8 mouse cellular contexts compared by ENCODE assay signal in the genomic region with DNA sequence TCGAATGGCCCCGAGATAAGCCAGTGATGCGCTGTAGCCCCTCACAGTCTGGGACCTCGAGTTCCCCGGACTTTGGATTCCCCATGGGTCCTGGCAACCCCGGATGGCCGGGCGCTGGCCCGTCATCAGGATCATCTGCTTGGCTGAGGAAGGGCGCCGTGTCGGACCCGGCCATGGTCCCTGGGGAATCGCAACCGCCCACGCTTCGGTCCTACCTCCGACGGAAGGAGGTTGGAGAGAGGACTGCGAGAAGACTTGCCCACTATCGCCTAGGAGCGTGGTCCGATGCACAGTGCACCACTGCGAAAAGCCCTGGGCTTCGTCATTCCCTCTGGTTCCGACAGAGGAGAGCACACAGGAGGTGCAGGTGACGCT. TPM values are rescaled to one million over a fixed set of nuclear protein-coding genes. Genes with fewer than 3 reads are reported as not detected.
DNase-seq lines count a peak whose midpoint lies in the region; ATAC-seq and TF ChIP-seq lines count a peak whose summit lies in the region.

No protein-coding gene starts in this region.

- H3K9me3 ChIP-seq in hindbrain, embryonic 11.5 days (ENCODE audit: control insufficient read depth, low read length), result no peaks in the 10 kb centered on the region
- no peaks in the 10 kb centered on the region for H3K9me3 ChIP-seq in liver, postnatal 0 days (ENCODE audit: low read length)

- H3K27me3 ChIP-seq in cerebellum, adult 2 months (ENCODE audit: control insufficient read depth, insufficient read depth, low read length), result no peaks in the 10 kb centered on the region
- H3K27me3 ChIP-seq in hindbrain, embryonic 11.5 days (ENCODE audit: control insufficient read depth, insufficient read depth, low read length), result no peaks in the 10 kb centered on the region
- H3K27me3 ChIP-seq in liver, postnatal 0 days (ENCODE audit: insufficient read depth, low read length), result no peaks in the 10 kb centered on the region

- no peak for TF ChIP-seq POLR2A in cerebellum, adult 2 months (IDR thresholded peaks at IDR 0.05; ENCODE audit: borderline replicate concordance, insufficient read depth, low read length)

- TF ChIP-seq EP300 in liver, postnatal 0 days (IDR thresholded peaks at IDR 0.05; ENCODE audit: low read depth), result no peak

- peak overlapping the region; percentile 98 for H3K4me3 ChIP-seq in cerebellum, adult 2 months (replicated peaks; ENCODE audit: insufficient read depth, low read depth, low read length)
- H3K4me3 ChIP-seq in hindbrain, embryonic 11.5 days (ENCODE audit: low read depth, low read length), result peak overlapping the region; percentile 89
- H3K4me3 ChIP-seq in liver, postnatal 0 days (ENCODE audit: low read depth, low read length), result peak overlapping the region; percentile 66

- peak overlapping the region; percentile 95 for H3K4me2 ChIP-seq in hindbrain, embryonic 11.5 days (replicated peaks; ENCODE audit: low read depth, low read length)
- H3K4me2 ChIP-seq in liver, postnatal 0 days (ENCODE audit: low read depth, low read length), result peak overlapping the region; percentile 99

- peak overlapping the region; percentile 91 for H3K9ac ChIP-seq in hindbrain, embryonic 11.5 days (ENCODE audit: low read depth, low read length)
- H3K9ac ChIP-seq in liver, postnatal 0 days (replicated peaks), result peak overlapping the region; percentile 76

- peak; percentile 75 for ATAC-seq in hindbrain, embryonic 11.5 days (ENCODE audit: low FRiP score)
- ATAC-seq in liver, postnatal 0 days, result peak; percentile 44
- no peak; the same call in 1 of the 2 replicates for ATAC-seq in granulocyte monocyte progenitor cell, adult 5-6 weeks (replicated peaks; ENCODE audit: poor library complexity, severe bottlenecking)

- peaks cover 4% of the 10 kb centered on the region; the same call in 1 of the 2 replicates for H3K4me1 ChIP-seq in cerebellum, adult 2 months (ENCODE audit: control insufficient read depth, insufficient read depth, low read length)
- H3K4me1 ChIP-seq in hindbrain, embryonic 11.5 days (replicated peaks; ENCODE audit: control insufficient read depth, insufficient read depth, low read length), result peaks cover 7% of the 10 kb centered on the region
- H3K4me1 ChIP-seq in liver, postnatal 0 days (ENCODE audit: insufficient read depth), result peaks cover 21% of the 10 kb centered on the region

- TF ChIP-seq CTCF in cerebellum, adult 2 months (IDR thresholded peaks at IDR 0.05; ENCODE audit: borderline replicate concordance, insufficient read depth, low read depth, low read length), result no peak
- no peak for TF ChIP-seq CTCF in liver, postnatal 0 days (IDR thresholded peaks at IDR 0.05; ENCODE audit: low read depth)

- peak overlapping the region; percentile 37; the same call in 1 of the 2 replicates for H3K27ac ChIP-seq in cerebellum, adult 2 months (ENCODE audit: insufficient read depth, low read length)
- H3K27ac ChIP-seq in hindbrain, embryonic 11.5 days (ENCODE audit: low read depth, low read length), result no peak overlapping the region
- peak overlapping the region; percentile 49 for H3K27ac ChIP-seq in liver, postnatal 0 days (ENCODE audit: low read depth)

- no peaks in the 10 kb centered on the region for H3K36me3 ChIP-seq in hindbrain, embryonic 11.5 days (ENCODE audit: control insufficient read depth, insufficient read depth, low read length)
- H3K36me3 ChIP-seq in liver, postnatal 0 days (replicated peaks; ENCODE audit: insufficient read depth, low read length), result peaks cover 15% of the 10 kb centered on the region

- WGBS in cerebellum, adult 2 months, result 1% methylated on average over 27 of the region's 27 CpGs
- under 1% methylated on average over 27 of the region's 27 CpGs for WGBS in hindbrain, embryonic 11.5 days
- WGBS in liver, postnatal 0 days (ENCODE audit: insufficient replicate concordance), result 2% methylated on average over 27 of the region's 27 CpGs

- no peak for DNase-seq in cerebellum, adult 2 months
- no peak for DNase-seq in cerebellum, adult 8-10 months
- peak; percentile 28 for DNase-seq in right cerebral cortex, postnatal 14 days
- DNase-seq in right cerebral cortex, adult 2 months (ENCODE audit: low spot score in 2 of 2), result no peak
- no peak for DNase-seq in hindbrain, embryonic 11.5 days (ENCODE audit: low spot score)
- DNase-seq in liver, postnatal 0 days, result no peak
- DNase-seq in urinary bladder, postnatal 4 days (ENCODE audit: low spot score in 2 of 2), result no peak

RNA-seq across cellular contexts. Expression of gene Spns1, which starts 0.4 kb away (rescaled TPM):
- polyA plus RNA-seq in cerebellum, adult 2 months (2012; rRNA removed), result 206 and 218 TPM in 2 replicates
- 36.0 and 39.3 TPM in 2 replicates for polyA plus RNA-seq in hindbrain, embryonic 11.5 days (2014; fragmentation: Nextera tagmentation; extraction: Ambion mirVana)
- 17.2 and 18.6 TPM in 2 replicates for polyA plus RNA-seq in liver, postnatal 0 days (2015; fragmentation: Nextera tagmentation; extraction: Ambion mirVana)
- 9.2 and 24.8 TPM in 2 replicates for total RNA-seq in granulocyte monocyte progenitor cell, adult 5-6 weeks (2014; fragmentation: Nextera tagmentation)
- 11.5 and 14.7 TPM in 2 replicates for total RNA-seq in granulocyte monocyte progenitor cell, adult 5-6 weeks (2017)

RNA-seq across cellular contexts. Expression of gene Lat, which starts 7.5 kb away (rescaled TPM):
- 1.6 and 1.9 TPM in 2 replicates for polyA plus RNA-seq in cerebellum, adult 2 months (2012; rRNA removed)
- 1.9 and 3.0 TPM in 2 replicates for polyA plus RNA-seq in hindbrain, embryonic 11.5 days (2014; fragmentation: Nextera tagmentation; extraction: Ambion mirVana)
- polyA plus RNA-seq in liver, postnatal 0 days (2015; fragmentation: Nextera tagmentation; extraction: Ambion mirVana), result 8.7 and 9.2 TPM in 2 replicates
- total RNA-seq in granulocyte monocyte progenitor cell, adult 5-6 weeks (2014; fragmentation: Nextera tagmentation), result 2.4 and 4.8 TPM in 2 replicates
- 0.72 and 2.7 TPM in 2 replicates for total RNA-seq in granulocyte monocyte progenitor cell, adult 5-6 weeks (2017)

RNA-seq across cellular contexts. Expression of gene Nfatc2ip, which starts 19.6 kb away (rescaled TPM):
- 6.3 and 6.4 TPM in 2 replicates for polyA plus RNA-seq in cerebellum, adult 2 months (2012; rRNA removed)
- polyA plus RNA-seq in hindbrain, embryonic 11.5 days (2014; fragmentation: Nextera tagmentation; extraction: Ambion mirVana), result 4.8 and 5.2 TPM in 2 replicates
- 1.4 and 1.5 TPM in 2 replicates for polyA plus RNA-seq in liver, postnatal 0 days (2015; fragmentation: Nextera tagmentation; extraction: Ambion mirVana)
- 11.7 and 14.8 TPM in 2 replicates for total RNA-seq in granulocyte monocyte progenitor cell, adult 5-6 weeks (2014; fragmentation: Nextera tagmentation)
- 14.6 and 15.9 TPM in 2 replicates for total RNA-seq in granulocyte monocyte progenitor cell, adult 5-6 weeks (2017)

RNA-seq across cellular contexts. Expression of gene Cd19, which starts 37.8 kb away (rescaled TPM):
- polyA plus RNA-seq in cerebellum, adult 2 months (2012; rRNA removed), result 0.21 and 0.23 TPM in 2 replicates
- polyA plus RNA-seq in hindbrain, embryonic 11.5 days (2014; fragmentation: Nextera tagmentation; extraction: Ambion mirVana), result not detected in 2 replicates
- polyA plus RNA-seq in liver, postnatal 0 days (2015; fragmentation: Nextera tagmentation; extraction: Ambion mirVana), result 8.7 and 9.1 TPM in 2 replicates
- not detected in 2 replicates for total RNA-seq in granulocyte monocyte progenitor cell, adult 5-6 weeks (2014; fragmentation: Nextera tagmentation)
- total RNA-seq in granulocyte monocyte progenitor cell, adult 5-6 weeks (2017), result 0.09 TPM in 1 of 2 replicates, not detected in the other

RNA-seq across cellular contexts. Expression of gene Rabep2, which starts 51.7 kb away (rescaled TPM):
- 22.2 and 24.0 TPM in 2 replicates for polyA plus RNA-seq in cerebellum, adult 2 months (2012; rRNA removed)
- 19.5 and 20.2 TPM in 2 replicates for polyA plus RNA-seq in hindbrain, embryonic 11.5 days (2014; fragmentation: Nextera tagmentation; extraction: Ambion mirVana)
- polyA plus RNA-seq in liver, postnatal 0 days (2015; fragmentation: Nextera tagmentation; extraction: Ambion mirVana), result 7.1 and 7.2 TPM in 2 replicates
- total RNA-seq in granulocyte monocyte progenitor cell, adult 5-6 weeks (2014; fragmentation: Nextera tagmentation), result 11.3 and 16.2 TPM in 2 replicates
- total RNA-seq in granulocyte monocyte progenitor cell, adult 5-6 weeks (2017), result 12.3 and 16.9 TPM in 2 replicates
